Mouse (Mus musculus) thymus, postnatal 14 days (tissue): Measurements from ENCODE around the gene Cxcl14.

Source experiments
- DNase-seq: peaks from one replicate; pipeline ENCODE4 v3.0.0; 2021

Cxcl14 gene

DNA sequence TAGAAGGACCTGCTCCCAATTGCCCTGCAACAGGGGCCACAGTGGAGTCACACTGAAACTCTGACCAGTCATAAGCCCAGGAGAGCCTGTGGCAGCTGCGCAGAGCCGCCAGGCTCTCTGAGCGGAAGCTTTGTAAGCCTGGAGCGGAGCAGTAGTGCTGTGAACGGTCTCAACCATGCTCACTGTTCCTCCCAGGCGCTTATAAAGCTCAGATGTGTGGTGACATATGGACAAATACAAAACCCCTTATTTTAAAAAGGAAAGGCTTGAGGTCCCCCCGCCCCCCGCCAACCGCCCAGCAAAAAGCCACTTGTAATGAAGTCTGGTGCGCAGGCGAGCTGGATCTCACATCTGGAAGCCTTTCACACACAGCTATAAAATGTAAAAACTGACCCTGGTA lies 7.1 kb downstream of the Cxcl14 start:
- no peak for DNase-seq

DNA sequence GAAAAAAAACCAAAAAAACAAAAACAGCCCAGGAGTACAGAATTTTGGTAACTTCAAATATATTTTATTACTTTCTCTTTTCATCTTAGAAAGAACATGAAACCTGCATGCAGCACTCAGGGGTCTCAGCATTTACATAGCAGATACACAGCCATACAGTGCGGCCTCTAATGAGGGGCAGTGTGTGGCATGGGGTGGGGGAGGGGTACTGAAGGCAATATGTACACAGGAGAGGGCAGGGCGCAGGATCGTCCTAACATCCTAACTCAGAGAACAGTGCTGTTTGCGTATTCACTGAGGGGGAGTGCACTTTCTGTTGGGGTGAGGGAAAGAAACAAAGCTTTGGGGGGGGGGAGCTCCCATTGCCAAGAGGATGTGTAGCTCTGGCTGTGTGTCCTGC lies 7.8 kb downstream of the Cxcl14 start:
- DNase-seq: no peak

DNA sequence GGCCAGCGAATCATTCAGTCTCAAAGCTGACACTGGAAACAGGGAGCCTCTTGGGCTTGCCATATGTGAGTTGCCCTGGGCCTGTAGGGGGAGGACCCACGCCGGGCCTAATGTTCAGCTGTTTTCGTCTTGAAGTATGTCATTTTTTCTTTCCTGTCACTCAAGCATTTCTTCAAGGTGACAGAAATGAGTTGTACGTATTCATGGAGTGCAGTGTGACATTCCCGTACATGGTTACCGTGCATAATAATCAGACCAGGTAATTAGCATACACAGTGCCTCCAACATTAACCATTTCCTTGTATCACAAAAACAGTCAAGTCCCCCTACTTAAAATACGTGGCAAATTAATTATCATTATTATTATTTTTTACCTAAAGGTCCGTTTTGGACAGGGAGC lies 9.3 kb downstream of the Cxcl14 start:
- no peak for DNase-seq

DNA sequence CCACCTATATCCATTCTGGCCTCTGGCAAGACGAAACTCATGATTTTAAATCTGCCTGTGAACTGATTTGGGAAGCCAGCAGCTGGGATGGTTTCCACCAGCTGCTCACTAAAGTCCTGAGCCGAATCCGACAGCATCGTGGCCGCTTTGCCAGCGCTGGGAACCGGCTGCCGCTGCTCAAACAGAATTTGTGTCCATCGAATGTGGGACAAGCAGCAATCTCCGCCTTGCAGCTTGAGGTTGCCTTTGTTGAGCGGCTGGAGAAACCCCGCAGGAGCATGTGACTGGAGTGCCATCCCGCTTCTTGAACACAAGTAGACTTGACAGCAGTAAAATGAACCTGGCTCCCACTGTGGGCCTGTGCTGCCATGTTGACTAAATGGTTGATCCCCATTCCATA lies 13.0 kb downstream of the Cxcl14 start:
- no peak for DNase-seq

DNA sequence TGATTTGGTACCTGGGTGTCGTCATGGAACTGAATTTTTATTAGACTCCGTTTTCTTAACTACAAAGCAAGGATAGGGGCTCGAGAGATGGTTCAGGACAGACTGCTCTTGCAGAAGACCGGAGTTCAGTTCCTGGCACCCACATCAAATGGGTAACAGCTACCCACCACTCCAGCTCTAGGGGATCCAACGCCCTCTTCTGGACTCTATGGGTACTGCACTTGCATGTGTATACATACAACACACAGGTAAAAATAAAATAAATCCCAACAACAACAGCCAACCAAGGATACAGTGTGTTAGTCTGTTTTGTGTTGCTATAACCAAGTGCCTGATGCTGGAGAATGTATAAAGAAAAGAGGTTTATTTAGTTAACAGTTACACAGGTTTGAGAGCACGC lies 16.0 kb downstream of the Cxcl14 start:
- DNase-seq: no peak

DNA sequence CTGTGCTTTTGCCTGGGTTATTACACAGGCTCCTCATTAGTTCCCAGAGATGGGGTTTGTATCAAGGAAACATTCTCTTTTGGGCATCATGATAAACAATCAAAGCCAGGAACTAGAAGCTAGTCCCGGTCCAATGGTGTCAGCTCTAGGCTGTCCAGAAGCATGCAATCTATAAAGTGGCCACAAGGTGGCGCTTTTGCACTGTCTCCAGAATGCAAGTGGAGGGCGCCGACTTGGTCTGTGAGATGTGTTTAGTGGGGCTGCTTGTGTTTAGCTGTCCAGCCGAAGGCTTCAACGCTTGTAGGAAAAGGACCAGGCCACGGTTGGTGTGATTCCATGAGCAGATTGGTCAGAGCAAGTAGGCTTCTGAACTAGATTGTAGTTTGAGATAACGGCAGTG lies 16.9 kb downstream of the Cxcl14 start:
- DNase-seq: peak; percentile 62

DNA sequence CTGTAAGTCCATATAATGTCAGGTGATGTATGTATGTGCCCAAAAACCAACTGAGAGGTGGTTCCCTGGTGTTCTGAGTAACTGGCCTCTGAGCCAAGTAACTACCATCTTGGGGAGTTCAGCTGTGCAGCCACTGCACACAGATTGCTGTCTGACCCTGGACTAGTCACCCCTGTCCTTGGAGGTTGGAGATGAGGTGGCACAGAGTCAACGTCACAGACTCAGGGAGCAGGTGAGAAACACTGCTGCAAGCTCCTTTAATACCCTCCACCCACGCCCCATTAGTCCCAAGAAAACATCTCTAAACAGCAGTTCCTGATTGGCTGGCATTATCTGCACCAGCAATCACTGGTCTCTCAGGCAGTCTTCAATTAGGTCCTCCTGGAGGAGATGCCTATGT lies 21.2 kb downstream of the Cxcl14 start:
- DNase-seq: no peak

DNA sequence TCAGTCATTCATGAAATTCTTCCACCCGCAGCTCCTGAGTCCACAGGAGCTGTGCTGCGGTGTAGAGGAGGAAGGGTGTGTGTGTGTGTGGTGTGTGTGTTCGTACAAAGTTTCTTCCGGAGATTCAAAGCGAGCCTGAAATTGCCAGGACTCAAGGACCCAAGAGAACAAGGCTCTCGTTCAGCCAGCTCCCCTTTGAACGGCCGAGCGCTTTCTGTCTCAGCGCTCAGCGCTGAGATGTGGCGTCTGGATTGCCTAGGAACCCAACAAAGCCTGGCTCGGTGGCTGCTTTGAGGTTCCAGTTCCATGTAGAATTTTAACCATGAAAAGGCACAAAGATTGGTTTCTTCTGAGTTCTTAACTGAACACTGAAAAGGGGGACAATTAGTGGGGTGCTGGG lies 26.2 kb downstream of the Cxcl14 start:
- DNase-seq: no peak

DNA sequence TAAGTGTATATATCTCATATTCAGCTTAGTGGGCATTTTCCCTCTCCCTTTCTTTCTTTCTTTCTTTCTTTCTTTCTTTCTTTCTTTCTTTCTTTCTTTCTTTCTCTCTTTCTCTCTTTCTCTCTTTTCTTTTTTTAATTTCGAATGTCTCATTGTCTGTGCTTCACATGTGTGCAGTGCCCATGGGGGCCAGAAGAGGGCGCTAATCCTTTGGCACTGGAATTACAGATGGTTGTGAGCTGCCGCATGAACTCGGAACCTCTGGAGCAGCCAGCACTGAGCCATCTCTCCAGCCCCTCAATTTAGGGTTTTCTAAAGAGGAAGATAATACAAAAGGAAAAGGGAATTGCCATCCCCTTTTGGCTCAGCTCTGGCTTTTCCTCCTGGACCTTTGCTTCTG lies 29.0 kb downstream of the Cxcl14 start:
- DNase-seq: no peak

DNA sequence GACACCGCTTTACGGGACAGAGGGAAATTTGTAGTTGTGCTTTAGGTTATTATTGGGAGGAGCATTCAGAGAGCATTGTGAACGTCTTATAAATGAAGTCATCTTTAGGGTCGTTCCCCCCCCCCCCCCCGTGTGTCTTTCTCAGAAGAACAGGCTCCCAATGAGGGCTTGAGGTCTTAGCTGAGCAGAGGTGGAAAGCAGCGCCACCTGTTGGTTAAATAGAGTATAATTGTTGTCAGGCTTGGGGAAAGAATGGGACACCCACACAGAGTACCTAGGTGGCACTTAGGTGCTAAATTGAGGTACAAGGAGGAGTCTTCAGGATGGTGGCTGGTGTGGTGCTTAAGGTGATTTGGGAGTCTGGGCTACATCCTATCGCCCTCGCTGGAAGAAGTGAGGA lies 29.9 kb downstream of the Cxcl14 start:
- DNase-seq: peak; percentile 55

DNA sequence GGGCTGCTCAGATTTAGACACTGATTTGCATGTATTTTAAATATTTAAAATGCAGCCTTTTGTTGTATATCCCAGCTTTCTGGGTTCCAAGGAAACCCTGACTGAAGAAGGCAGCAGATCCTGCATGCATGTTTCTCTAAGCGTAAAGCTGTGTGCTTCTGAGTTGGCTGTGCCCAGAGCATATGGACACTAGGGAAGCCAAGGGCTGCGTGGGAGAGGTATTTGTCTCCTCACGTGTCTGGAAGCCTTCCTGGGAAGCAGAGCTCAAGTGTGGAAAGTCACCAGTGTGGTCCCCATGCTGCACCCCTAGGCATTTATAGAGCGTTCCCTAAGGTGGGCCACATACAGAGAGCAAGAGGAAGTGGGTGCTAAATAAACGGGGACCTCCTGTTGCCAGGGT lies 30.7 kb downstream of the Cxcl14 start:
- no peak for DNase-seq

DNA sequence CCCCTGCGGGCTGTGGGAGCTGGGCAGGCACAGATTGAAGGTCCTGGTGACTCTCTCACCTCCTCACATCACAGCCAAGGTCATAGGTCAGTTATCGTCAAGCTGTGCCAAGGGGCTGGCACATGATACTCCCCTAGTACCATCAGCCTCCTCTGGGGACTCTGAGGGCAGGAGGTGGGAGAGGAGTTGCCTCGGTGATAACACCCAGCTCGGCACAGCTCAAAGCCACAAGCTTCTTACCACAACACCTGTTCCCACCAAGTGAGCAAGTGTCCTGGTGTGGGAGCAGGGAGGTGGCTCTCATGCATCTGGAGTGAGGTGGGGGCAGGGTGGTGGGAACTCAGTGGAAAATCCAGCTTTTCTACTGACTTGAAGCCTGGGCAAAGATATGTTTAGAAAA lies 34.1 kb downstream of the Cxcl14 start:
- peak; percentile 24 for DNase-seq

DNA sequence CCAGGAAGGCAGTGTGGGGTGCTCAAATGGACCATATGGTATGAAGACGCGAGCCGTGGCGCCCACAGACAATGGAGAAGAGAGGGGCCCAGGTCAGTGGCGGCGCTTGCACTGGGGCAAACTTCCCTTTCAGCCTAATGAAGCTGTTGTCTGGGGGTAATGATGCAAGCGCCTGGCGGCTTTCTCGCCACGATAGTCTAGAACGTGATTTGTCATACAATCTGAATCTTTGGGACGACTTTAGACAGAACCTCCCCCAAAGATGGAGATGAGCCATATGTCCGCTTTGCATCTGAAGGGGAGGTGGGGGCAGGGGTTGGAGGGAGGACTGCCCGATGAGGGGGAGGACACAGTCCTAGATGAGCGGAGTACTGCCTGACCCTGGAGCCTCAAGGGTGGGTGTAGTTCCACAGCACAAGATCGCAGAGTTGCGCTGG lies 36.0 kb downstream of the Cxcl14 start:
- DNase-seq: no peak

DNA sequence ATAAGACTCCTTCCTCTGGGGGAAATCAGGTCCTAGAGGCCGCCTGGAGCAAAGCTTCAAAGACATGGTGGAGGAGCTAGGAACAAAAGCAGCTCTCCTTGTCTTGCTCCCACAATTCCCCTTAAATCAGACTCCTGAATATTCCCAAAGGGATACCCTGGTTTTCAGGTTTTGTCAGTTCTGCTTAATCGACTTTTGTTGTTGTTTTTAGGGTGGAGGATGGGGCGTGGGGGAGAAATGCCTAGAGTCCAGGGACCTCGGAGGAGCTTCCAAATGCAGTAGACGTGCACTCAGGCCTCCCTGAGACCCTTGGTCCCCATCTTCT lies 36.5 kb downstream of the Cxcl14 start:
- DNase-seq: no peak

DNA sequence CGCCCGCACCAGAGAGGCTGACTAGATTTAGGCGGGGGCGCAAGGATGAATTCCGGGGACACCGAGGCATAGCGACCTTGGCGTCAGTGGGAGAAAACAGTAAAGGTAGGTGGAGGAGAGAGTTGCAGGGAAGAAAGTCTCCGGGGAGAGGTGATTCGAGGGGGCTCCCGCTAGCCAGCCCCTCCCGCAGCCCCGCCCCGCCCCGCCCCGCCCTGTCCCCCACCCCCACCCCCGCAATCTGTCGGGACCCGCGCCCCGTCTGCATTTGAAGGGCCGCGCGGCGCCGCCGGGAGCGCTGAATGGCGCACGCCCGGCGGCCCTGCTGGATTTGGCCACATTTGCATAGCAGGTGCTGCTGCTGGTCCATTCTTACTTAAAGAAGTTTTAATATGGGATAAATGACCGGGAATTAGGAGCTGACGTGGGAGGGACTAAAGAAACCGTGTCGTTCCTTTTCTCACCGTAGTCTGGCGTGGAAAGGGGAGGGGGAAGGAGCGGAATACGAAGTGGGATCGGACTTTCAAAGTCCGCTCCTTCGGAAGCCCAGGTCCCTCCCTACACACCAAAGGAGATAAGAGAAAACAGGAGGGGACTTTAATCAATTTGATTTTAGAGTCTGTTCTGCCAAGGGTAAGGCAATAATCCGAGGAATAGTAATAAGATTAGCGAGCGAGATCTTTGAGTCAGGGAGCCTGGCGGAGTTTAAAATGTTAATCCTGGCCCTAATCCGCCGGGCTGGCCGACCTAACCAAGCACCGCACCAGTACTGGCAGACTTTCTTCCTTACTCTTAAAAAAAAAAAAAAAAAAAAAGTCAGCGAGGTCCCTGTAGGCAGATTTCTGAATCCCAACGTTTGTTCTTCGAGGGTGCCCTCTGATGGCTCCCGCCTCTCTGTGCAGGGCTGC lies 37.1 kb downstream of the Cxcl14 start:
- peak; percentile 31 for DNase-seq

DNA sequence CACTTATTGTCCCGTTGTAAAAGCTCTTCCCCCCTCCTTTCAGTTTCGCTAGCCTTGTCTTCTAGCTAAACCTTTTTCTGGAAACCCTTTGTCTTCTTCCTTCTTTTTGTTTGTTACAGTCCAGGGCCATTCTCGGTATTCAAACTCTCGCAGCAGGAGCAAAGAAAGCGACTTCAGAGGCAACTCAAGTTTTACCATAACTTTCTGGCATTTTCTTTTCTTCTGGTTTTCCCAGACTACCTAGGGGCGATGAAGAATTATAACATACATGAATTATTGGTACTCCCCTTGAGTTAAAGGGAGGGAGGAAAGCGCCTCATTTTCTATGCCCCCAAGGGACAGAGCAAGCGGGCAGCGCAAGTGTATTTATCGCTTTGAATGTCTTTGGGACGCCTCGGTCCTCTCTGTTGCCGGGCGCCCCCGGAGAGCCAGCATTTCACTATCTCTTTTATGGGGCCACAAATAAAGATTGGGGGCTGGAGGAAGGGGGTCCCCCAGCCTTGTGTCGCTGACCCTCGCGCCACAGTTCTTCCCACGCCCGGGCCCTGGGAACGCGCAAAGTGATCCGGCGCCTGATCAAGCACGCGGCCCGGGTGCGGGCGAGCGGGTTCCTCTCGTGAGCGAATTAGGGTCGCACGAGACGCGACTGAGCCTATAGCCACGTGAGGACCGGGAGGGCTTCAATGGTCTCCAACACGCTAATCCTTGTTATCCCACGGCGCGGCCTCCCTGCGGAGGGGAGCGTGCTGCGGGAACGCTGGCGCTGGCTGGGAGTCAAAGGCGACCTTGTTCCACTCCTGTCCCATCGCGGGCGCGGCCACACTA lies 37.9 kb downstream of the Cxcl14 start:
- no peak for DNase-seq

DNA sequence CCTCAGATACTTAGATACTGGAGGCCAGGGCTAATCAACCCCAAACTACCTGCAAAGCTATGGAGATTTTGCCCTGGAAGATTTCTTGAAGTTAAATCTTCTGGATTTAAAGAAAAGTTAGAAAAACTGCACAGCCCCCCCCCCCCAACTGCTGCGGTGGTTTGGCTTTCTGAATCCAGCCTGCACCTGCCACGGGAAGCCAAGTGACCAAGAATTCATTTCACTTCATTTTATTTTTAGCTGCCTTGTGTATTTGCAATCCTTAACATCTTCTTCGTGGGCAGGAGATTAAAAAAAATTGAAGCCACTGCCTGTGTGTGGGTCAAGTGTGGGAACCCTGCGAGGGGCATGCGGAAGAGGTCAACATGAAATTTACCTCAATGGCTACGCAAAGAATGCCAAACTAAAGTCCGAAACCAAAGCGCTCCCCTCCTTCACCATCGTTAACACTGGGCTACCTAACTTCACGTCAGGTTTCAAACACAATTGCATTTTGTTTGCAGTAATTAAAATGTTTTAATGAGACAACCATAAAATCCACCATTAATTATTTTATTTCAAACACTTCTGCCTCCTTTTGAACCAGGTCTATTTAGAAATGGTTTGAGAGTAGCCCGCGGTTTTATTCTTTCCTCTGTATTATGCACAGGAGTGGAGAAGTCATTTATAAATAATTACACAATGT lies 38.7 kb downstream of the Cxcl14 start:
- DNase-seq: no peak

DNA sequence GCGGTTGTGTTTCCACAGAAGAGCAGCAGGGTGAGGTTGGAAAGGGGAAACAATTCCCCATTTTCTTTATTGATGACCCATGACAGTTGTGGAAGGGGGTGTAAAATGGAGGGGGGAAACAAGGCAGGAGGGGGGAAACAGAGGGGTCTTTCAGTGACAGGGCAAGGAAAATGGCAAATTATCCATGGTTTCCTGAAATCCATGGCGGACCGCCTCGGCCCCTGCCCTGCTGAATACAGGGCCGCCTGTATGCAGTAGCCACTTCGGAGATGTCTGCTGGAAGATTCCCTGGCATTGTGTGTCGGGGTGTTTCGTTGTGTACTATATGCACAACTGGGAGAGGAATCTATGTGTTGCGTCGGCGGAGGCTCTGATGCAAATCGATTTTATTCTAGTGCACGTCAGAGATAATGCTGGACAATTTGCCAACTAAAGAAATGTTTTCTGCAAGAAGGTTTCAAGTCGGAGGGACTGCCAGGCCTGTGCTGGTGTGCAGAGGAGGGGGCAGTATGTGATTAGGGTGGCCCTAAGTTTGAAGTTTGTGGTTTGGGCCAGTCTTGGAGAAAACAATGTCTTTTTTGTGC lies 39.5 kb downstream of the Cxcl14 start:
- DNase-seq: no peak

DNA sequence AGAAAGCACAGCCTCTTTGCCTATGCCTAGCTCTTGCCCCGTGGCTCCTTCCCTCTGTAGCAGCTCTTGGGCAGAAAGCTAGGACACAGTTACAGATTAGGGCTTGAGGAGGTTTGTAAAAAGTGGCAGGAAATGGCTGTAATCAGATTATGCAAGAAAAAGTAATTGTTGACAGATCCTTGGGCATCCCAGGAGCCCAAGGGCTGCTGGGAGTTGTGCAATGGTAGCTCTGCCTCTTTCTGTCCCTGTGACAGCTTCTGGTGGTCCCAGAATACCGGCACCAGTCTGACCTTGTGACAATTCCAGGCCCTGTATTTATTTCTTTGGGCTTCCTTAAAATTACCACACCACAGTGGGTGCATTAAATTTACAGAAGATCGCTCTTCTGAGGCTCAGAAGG lies 43.0 kb downstream of the Cxcl14 start:
- no peak for DNase-seq

DNA sequence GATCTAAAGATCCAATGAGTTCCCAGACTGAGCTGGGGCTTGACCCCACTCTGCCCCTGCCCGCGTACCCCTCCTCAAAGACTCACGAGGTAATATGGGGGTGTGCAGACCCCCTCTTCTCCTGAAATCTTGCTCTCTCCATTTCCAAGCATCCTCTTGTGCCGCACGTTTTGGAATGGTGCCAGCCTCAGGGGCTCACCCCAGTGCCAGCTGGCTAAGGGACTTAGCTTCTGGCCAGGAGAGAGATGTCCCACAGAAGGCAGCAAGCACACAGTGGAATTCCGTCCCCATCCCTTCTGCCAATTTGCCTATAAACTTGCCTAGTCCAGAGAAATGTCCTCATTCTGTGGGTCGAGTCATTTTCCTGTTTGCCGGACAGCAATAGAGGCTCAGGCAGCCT lies 43.6 kb downstream of the Cxcl14 start:
- DNase-seq: no peak

DNA sequence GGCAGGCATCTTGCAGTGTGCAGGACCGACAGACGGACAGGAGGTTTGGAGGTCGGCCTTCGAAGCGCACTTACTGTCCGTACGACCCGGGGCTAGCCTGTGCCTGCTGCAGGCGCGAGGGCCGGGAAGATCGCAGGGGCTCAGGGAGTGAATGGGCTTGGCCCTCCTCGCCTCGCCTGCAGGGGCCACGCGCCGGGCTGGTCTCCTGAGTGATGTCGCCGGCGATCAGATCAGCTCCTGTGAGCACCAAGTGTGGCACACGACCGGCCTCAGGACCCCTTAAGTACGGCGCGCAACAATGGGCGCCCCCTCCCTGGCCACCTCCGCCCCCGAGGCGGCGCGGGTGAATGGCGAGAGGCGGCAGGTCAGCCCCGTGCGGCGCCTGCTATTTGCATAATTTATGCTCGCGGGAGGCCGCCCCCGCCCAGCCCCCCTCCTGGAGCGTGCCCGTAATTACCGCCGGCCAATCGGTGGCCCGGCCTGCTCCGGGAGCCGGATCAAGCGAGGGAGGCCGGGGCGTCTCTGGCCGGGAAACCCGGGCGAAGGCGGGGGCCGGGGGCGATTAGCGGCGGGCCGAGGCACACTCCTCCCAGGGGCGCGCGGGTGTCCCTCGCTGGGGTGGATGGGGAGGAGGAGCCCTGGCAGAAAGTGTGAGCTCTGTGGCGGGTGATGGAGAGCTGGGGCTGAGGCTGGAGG lies 44.3 kb downstream of the Cxcl14 start, which contains the start of gene Neurog1:
TSS of gene Neurog1 (minus strand) at position 240 of the 696 bp plus-strand sequence.
- DNase-seq: no peak

DNA sequence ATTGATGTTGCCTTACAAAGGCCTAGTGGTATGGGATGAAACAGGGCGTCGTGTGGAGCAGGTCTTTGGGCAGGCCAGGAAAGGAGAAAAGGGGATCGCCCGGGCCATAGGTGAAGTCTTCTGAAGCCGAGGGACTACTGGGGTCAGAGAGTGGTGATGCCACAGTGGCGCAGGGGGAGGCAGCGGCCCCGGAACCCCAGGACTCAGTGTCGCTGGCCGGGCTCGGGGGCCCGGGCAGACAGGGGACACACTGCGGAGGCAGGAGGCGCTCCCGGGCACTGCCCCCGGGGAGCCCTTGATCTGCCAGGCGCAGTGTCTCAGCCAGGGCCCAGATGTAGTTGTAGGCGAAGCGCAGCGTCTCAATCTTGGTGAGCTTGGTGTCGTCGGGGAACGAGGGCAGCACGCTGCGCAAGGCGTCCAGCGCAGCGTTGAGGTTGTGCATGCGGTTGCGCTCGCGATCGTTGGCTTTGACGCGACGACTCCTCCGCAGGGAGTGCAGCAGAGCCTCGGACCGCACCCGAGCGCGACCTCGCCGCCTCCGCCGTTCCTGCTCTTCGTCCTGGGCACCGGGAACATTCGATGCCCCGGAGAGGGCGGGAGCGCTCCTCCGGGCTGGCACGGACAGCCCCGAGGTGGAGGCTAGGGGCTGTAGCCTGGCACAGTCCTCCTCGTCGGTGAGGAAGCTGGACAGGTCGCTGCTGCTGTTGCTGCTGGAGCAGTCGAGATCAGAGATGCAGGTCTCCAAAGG lies 45.0 kb downstream of the Cxcl14 start:
- no peak for DNase-seq
